Mouse (Mus musculus): ENCODE measurements around the gene Gpatch8.

DNA sequence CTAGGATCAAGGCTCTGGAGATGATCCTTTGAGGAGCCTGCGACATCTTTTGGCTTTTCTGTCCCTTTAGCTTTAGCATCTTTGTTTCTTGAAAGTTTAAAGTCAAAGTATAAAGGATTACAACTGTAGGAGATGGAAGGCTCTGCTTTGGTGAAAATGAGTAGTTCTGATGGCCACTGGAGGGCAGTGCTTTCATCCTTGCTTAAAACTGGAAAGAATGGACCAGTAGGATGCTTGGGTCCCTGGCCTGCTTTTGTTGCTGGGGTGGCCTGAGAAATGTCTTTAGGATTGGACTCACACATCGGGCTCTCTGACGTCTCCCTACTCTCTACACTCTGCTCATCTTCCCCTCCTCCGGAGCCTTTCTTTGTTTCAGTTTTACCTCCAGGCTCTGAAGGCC, 75.3 kb downstream of the Gpatch8 start:
- TF ChIP-seq CTCF (conservative IDR thresholded peaks at IDR 0.05 in 1 of 2, IDR thresholded peaks at IDR 0.05 in 1 of 2; ENCODE audit: low read depth in 2 of 2, low read length in 2 of 2) (peak in 1 of 2 experiments; percentile 53; a peak in 2 of 4 replicates), GABPA (IDR thresholded peaks at IDR 0.05; ENCODE audit: insufficient replicate concordance, low read depth, low read length) (no peak), USF1 (IDR thresholded peaks at IDR 0.05; ENCODE audit: low read depth, low read length) (no peak)

Data from CH12.LX (cell line).